Mouse (Mus musculus) retina, embryonic 14.5 days (tissue): ENCODE measurements at regions not wholly inside any gene's neighbourhood (a gene's known extent, or its start where the extent isn't known, plus 50 kb on each side); places are given as distances from the start of the nearest gene placed in this dataset.

ENCODE experiments used
- DNase-seq: peaks from one replicate; pipeline ENCODE4 v3.0.0-alpha.2; 2015; ENCODE audit warnings: low spot score

DNA sequence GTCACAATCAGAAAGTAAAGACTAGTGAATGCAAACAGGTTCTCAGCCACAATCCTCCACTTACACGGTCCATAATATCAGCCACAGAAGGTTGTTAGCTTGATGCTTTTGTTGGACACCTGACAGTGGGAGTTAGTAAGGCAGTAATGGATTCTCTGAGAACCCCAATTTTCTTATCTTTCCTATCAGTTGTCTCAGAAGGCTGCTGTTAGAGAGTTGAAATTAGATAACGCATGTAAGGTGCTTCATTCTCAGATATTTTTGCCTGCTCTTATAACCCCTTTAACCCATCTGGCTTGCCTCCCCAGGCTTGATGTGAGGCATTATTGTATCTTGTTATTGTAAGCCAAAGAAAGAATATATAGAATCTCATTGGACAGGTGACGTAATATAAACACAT, 63.0 kb upstream of the Ube2e3 start:
- DNase-seq, result no peak

- no peak for DNase-seq
Measured at GRCm38 (mm10) chr2:78803543-78803942, 64.4 kb upstream of the Ube2e3 start.

DNA sequence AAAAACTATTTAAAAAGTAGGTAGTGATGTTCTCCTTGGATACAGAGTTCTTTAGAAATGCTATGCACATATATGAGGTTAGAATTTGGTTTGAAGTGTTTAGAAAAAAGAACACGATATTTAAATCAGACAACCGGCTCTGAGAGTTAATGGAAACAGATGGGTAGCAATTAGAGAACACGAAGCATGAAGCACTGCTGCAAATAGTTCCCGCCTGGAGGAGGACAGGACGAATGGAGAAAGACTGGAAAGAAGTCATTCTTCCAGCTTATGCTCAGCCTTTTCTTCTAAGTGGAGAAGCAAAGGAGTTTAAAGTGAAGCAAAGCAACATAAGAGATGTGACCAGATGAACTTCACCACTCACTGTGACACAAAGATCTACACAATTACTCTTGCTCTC, 72.5 kb upstream of the Ube2e3 start:
- no peak for DNase-seq

DNA sequence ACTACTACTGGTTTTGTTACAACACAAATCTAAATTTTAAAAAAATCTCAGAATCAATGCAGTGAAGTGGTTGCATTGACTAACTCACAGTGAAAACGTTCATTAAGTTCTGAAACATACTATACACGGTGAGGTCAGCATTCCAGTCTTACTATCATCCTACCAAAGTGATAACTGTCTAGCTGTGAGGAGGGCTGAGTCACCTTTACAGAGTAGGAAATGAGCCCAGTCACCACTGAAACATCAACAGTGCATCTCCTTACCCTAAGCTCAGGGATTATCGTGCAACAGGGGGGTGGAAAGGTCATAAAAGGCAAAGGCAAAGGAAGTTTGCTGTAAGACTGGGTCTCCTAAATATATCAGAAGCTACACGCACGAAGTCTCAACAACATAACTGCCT, 73.2 kb upstream of the Ube2e3 start:
- DNase-seq, result no peak

DNA sequence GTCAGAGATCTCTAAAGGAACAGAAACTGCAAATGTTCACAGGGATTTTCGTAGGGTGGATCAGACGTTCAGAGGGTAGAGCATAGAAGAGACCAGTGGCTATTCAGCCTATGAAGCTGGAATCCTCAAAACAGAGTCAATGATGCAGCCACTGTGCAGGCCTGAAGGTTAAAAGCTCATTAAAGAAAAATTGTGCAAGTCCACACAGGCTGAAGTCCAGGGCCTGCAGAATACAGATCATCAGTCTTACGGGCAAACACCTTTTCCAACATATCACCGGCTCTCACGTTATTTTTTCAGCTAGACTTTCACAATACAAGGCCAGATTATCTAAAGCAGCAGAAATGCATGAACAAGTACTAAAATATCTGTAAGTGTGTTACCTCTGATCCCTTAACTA, 78.8 kb upstream of the Ube2e3 start:
- no peak for DNase-seq

GRCm38 (mm10) chr2:78788222-78788621, 79.7 kb upstream of the Ube2e3 start:
- no peak for DNase-seq

DNA sequence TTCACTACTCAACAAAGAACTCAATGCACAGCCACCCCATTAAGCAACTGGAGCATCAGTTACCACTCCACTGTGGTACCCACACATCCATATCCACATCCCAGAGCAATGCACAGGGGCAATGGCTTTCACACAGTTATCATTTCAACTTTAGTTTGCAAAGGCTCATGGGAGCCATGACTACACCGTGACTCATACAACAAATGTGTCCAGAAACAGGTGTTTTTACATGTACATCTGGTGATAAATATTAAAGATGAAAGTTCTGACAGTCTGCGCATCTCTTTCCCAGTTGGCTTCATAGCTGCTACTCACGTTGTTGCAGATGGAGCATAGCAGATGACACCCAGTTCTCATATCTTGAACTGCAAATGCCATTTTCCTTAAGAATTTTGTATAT, 88.0 kb upstream of the Ube2e3 start:
- DNase-seq, result no peak

DNA sequence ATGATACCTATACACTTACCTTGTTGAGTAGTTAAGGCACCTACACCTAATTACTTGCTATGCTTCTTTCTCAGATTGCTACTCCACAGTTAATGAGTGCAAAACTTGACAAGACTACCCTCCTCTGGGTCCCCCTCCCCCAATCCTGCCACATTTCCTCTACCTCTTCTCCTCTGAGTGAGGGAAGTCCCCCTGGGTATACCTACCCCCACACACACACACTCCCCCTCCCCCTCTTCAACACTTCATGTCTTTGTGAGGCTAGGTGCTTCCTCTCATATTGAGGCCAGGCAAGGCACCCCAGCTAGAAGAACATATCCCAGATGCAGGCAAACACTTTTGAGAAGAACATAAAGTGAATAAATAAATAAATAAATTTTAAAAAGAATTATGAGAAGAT, 90.3 kb upstream of the Ube2e3 start:
- DNase-seq, result no peak

- no peak for DNase-seq
Measured at GRCm38 (mm10) chr2:78754362-78754761, 113.6 kb upstream of the Ube2e3 start.

GRCm38 (mm10) chr2:78753918-78754317, 114.0 kb upstream of the Ube2e3 start:
- no peak for DNase-seq

GRCm38 (mm10) chr2:78730161-78730560, 137.8 kb upstream of the Ube2e3 start:
- no peak for DNase-seq

GRCm38 (mm10) chr2:78726060-78726459, 141.9 kb upstream of the Ube2e3 start:
- DNase-seq, result no peak

DNA sequence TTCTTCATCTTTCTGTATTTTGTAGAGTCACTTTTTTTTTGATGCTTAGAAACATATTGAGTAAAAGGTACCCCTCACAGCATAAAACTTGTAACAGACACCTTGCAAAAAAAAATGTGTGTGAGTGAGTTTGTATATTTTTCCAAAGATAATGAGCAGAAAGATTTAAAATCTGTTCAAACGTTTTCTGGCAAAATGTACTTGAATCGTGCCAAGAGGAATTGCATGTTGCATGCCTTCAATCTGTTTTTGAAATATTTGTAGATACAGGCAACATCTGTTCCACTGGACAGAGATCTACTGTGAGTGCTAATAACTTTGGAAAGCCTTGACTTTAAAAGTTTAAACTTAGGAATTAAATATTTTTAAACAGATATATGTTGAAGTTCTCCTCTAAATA, 143.5 kb upstream of the Ube2e3 start:
- DNase-seq, result no peak

DNA sequence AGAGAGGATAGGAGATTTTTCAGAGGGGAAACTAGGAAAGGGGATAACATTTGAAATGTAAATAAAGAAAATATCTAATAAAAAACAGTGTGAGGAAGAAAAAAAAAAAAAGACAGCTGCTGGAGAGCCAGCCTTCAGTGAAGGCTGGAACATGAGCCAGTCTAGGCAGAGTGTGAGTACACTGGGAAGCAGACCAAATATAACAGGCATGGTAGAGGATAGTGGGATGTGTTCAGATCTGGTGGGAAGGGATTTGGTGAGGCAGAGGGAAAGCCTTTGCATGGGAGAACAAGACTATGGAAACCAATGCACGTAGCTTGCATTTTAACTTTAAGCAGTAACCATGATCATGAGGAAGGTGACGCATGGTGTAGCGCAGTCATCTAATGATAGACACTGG, 144.5 kb upstream of the Ube2e3 start:
- DNase-seq, result no peak

GRCm38 (mm10) chr2:78722739-78723138, 145.2 kb upstream of the Ube2e3 start:
- no peak for DNase-seq

DNA sequence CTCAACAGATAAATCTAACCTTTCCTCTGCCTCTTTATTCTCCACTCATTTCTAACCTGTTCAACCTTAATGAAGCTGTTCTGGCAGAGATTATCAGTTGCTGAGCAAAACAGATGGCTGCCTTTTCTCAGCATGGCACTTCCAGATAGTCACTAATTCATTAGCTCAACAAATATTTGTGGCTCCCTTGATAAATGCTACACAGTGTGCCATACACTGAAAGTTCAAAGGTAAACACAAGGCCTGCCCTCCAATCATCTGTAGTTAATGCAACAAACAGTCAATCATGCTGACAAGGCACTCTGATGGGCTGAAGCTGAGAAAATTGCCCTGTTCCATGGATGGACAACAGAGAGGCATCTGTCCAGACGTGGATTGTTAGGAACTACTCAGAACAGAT, 149.4 kb upstream of the Ube2e3 start:
- peak; percentile 4 for DNase-seq

- no peak for DNase-seq
Measured at GRCm38 (mm10) chr2:78716157-78716798, 151.6 kb upstream of the Ube2e3 start.

GRCm38 (mm10) chr2:78694851-78695250, 173.1 kb upstream of the Ube2e3 start:
- peak; percentile 60 for DNase-seq

DNA sequence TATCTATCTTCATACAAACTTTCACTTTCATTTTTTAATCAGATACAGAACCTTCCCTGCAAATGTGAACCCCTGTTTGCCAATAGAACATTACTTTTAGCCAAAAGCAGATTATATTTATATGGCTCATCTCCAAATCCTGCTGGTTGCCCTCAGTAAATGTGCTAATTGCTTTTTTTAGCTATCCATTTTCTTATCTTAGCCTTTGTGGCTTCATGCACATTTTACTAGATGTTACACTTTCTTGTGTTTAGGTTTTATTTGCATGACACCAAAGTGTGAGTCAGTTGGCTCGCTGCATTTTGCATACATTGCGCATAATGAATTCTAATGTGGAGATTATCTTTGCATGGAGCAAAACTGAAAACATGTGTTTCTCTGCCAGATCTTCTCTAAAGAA, 211.3 kb upstream of the Ube2e3 start:
- no peak for DNase-seq

GRCm38 (mm10) chr2:78655156-78655855, 212.6 kb upstream of the Ube2e3 start:
- DNase-seq, result peak; percentile 26

DNA sequence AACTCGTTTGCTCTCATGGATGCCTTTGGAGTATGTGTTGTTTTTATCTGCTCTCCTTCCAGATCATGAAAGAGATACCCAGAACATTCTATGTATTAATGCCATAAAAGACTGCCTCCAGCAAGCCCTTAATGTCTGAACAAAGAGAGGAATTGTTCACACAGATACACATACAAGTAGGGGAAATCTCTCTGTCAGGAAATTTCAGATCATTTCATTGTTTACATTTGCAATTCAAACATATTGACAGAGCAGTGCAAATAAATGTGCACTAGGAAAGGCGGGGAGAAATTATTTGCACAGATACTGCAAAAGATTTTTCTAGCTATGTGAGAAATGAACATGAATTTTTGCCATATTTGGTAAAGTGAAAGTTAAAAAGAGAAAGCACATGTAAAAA, 216.4 kb upstream of the Ube2e3 start:
- no peak for DNase-seq

GRCm38 (mm10) chr2:78640361-78640760, 227.6 kb upstream of the Ube2e3 start:
- no peak for DNase-seq

DNA sequence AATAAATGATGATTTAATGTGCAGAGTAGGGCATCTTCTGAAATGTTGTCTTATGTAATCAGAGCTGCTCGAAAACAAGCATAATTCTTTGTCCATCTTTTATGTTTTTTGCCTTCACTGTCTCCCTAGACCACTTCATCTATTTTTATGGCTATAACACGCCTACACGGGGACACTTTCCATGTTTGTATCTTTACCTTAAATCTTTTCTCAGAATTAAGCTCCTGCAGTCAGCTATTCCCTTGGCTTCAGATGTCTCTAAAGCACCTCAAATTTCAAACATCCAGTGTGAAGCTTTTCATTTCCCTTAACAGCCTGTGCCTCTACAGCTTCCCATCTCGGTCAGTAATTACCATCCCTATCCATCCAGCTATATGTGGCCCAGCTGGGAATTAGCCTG, 242.7 kb upstream of the Ube2e3 start:
- no peak for DNase-seq

GRCm38 (mm10) chr2:78606388-78606787, 261.5 kb upstream of the Ube2e3 start:
- no peak for DNase-seq
